Mouse (Mus musculus) ES-E14 (cell line): ENCODE measurements around the gene Plekho1. TPM values are rescaled to one million over a fixed set of nuclear protein-coding genes. Genes with fewer than 3 reads are reported as not detected.
"Not testable (repeated sequence)": the region's sequence is repeated elsewhere in the genome, so short reads cannot be mapped to it uniquely, and the experiment has no call there.

ENCODE experiments used
- DNase-seq: peaks from one replicate; pipeline ENCODE4 v3.0.0-alpha.2; 2013; ENCODE audit warnings: low read depth, low spot score
- H3K27ac ChIP-seq: 2 replicates; pipeline ENCODE4 v1.5.1; 2012; ENCODE audit warnings: low read depth, mild to moderate bottlenecking, low read length, moderate library complexity, mixed read lengths; ENCODE audit not compliant: poor library complexity, insufficient read depth, severe bottlenecking
- H3K36me3 ChIP-seq: 2 replicates; pipeline ENCODE4 v1.6.1; 2012; ENCODE audit warnings: mild to moderate bottlenecking, low read length, moderate library complexity, mixed read lengths; ENCODE audit not compliant: control insufficient read depth, poor library complexity, insufficient read depth, severe bottlenecking
- H3K4me1 ChIP-seq, 2 experiments: fragments of 150-350 bp in 1 of 2; sonication (generic) in 1 of 2; 2 replicates each; pipeline ENCODE4 v1.6.1; 2012; ENCODE audit warnings: low read length in 2 of 2, mild to moderate bottlenecking in 1 of 2, mixed read lengths in 1 of 2; ENCODE audit not compliant: control insufficient read depth in 2 of 2, insufficient read depth in 2 of 2, poor library complexity in 1 of 2
- H3K4me3 ChIP-seq, 2 experiments: fragments of 150-350 bp in 1 of 2; sonication (generic) in 1 of 2; 2 replicates each; pipeline ENCODE4 v1.5.1; 2012; ENCODE audit warnings: low read length in 2 of 2, low read depth in 1 of 2, mild to moderate bottlenecking in 1 of 2, mixed read lengths in 1 of 2; ENCODE audit not compliant: insufficient read depth in 1 of 2, poor library complexity in 1 of 2, severe bottlenecking in 1 of 2
- H3K9ac ChIP-seq: 2 replicates; pipeline ENCODE4 v1.6.1; 2012; ENCODE audit warnings: low read depth, mild to moderate bottlenecking, low read length, mixed read lengths; ENCODE audit not compliant: poor library complexity, insufficient read depth, severe bottlenecking
- H3K9me3 ChIP-seq: fragments of 150-350 bp; sonication (generic); 2 replicates; pipeline ENCODE4 v1.6.1; 2012; ENCODE audit warnings: low read depth, mild to moderate bottlenecking, low read length; ENCODE audit not compliant: control insufficient read depth, insufficient read depth
- CHD2 ChIP-seq: IDR thresholded peaks from 2 replicates; pipeline ENCODE4 v1.6.1; 2014; ENCODE audit warnings: mild to moderate bottlenecking, low read depth, low read length, inconsistent platforms
- HCFC1 ChIP-seq: IDR thresholded peaks from 2 replicates; pipeline ENCODE4 v1.6.1; 2012; ENCODE audit warnings: low read length, inconsistent platforms, borderline replicate concordance; ENCODE audit not compliant: insufficient read depth
- MAFK ChIP-seq: IDR thresholded peaks from 2 replicates; pipeline ENCODE4 v1.6.1; 2014; ENCODE audit warnings: mild to moderate bottlenecking, low read depth, low read length, inconsistent platforms; ENCODE audit not compliant: insufficient read depth
- ZC3H11A ChIP-seq: IDR thresholded peaks from 2 replicates; pipeline ENCODE4 v1.6.1; 2012; ENCODE audit warnings: low read depth, mild to moderate bottlenecking, inconsistent platforms, low read length, borderline replicate concordance
- ZNF384 ChIP-seq: IDR thresholded peaks from 2 replicates; pipeline ENCODE4 v1.6.1; 2012; ENCODE audit warnings: low read depth, low read length, inconsistent platforms
- in situ Hi-C, 2 experiments: fragments of 600-800 bp; cut with MboI; formaldehyde crosslinking; loops; one replicate each; pipeline ENCODE4 v1.15.1; 2025; ENCODE audit warnings: low sequenced_read_pairs in 2 of 2, inconsistent platforms in 1 of 2; ENCODE audit not compliant: unreplicated experiment in 2 of 2
- total RNA-seq: library from RNA; depleted of rRNA; stranded (reverse); fragments of 300-350 nt; gene quantifications from 2 replicates; pipeline ENCODE4 v1.2.3, GENCODE M21; 2012

The Plekho1 gene
- total RNA-seq, 1 experiment: 19.6 TPM

- DNase-seq: no peak
- no peaks in the 10 kb centered on the region for H3K9me3 ChIP-seq
- no peak overlapping the region for H3K27ac ChIP-seq
- in situ Hi-C loops: no loop called here
- no peak overlapping the region for H3K4me3 ChIP-seq
- no peak overlapping the region for H3K9ac ChIP-seq
- no peaks in the 10 kb centered on the region for H3K36me3 ChIP-seq
- H3K4me1 ChIP-seq: no peaks in the 10 kb centered on the region
- TF ChIP-seq HCFC1 (no peak), ZC3H11A (no peak), CHD2 (no peak), ZNF384 (no peak), MAFK (no peak)
Observed at GRCm38 (mm10) chr3:95953023-95953422, 42.8 kb downstream of the Plekho1 start.

- Histone ChIP-seq H3K9ac (peak overlapping the region; percentile 85), H3K4me3 (peak overlapping the region; percentile 67 to 88), H3K27ac (peak overlapping the region; percentile 83)
- H3K9me3 ChIP-seq, H3K4me1 ChIP-seq, H3K36me3 ChIP-seq, DNase-seq, in situ Hi-C loops: not testable (repeated sequence)
Observed at GRCm38 (mm10) chr3:95951566-95951965, 44.2 kb downstream of the Plekho1 start.

GRCm38 (mm10) chr3:95950763-95951551 is 44.8 kb downstream of the Plekho1 start:
- peak overlapping the region; percentile 83 for H3K27ac ChIP-seq
- peak overlapping the region; percentile 67 to 88 for H3K4me3 ChIP-seq

GRCm38 (mm10) chr3:95948325-95948724 is 47.5 kb downstream of the Plekho1 start:
- Histone ChIP-seq H3K4me1 (peaks cover 0 to 3% of the 10 kb centered on the region in 2 experiments; a peak in 2 of 4 replicates), H3K27ac (no peak overlapping the region), H3K9ac (no peak overlapping the region), H3K4me3 (no peak overlapping the region), H3K36me3 (peaks cover 10% of the 10 kb centered on the region), H3K9me3 (no peaks in the 10 kb centered on the region)
- TF ChIP-seq MAFK (no peak), ZC3H11A (no peak), HCFC1 (no peak), CHD2 (no peak), ZNF384 (no peak)
- no peak for DNase-seq
- in situ Hi-C loops: no loop called here

More at GRCm38 (mm10) chr3:95950763-95951551, 44.8 kb downstream of the Plekho1 start:
- H3K36me3 ChIP-seq: peaks cover 1% of the 10 kb centered on the region
- in situ Hi-C loops: no loop called here
- TF ChIP-seq MAFK (no peak), CHD2 (0 out of 2 replicates have a peak, but pooled peaks have one; percentile 21)
- peak overlapping the region; percentile 85 for H3K9ac ChIP-seq
- H3K4me1 ChIP-seq: no peaks in the 10 kb centered on the region
- peak; percentile 85 for DNase-seq
- no peaks in the 10 kb centered on the region for H3K9me3 ChIP-seq

GRCm38 (mm10) chr3:95945731-95946240 is 50.0 kb downstream of the Plekho1 start:
- TF ChIP-seq CHD2: no peak
- TF ChIP-seq ZNF384: no peak
- TF ChIP-seq HCFC1: no peak
- TF ChIP-seq ZC3H11A: no peak
- no peak for TF ChIP-seq MAFK
- no peak overlapping the region for H3K27ac ChIP-seq
- in situ Hi-C loops: no loop called here
- H3K36me3 ChIP-seq: peaks cover 22% of the 10 kb centered on the region
- H3K4me3 ChIP-seq: no peak overlapping the region
- no peak overlapping the region for H3K9ac ChIP-seq
- H3K9me3 ChIP-seq: no peaks in the 10 kb centered on the region
- H3K4me1 ChIP-seq: peaks cover 2 to 11% of the 10 kb centered on the region in 2 experiments; a peak in 3 of 4 replicates
- no peak for DNase-seq
